Mouse (Mus musculus): ENCODE measurements around the gene Wapl.

Wapl gene

DNA sequence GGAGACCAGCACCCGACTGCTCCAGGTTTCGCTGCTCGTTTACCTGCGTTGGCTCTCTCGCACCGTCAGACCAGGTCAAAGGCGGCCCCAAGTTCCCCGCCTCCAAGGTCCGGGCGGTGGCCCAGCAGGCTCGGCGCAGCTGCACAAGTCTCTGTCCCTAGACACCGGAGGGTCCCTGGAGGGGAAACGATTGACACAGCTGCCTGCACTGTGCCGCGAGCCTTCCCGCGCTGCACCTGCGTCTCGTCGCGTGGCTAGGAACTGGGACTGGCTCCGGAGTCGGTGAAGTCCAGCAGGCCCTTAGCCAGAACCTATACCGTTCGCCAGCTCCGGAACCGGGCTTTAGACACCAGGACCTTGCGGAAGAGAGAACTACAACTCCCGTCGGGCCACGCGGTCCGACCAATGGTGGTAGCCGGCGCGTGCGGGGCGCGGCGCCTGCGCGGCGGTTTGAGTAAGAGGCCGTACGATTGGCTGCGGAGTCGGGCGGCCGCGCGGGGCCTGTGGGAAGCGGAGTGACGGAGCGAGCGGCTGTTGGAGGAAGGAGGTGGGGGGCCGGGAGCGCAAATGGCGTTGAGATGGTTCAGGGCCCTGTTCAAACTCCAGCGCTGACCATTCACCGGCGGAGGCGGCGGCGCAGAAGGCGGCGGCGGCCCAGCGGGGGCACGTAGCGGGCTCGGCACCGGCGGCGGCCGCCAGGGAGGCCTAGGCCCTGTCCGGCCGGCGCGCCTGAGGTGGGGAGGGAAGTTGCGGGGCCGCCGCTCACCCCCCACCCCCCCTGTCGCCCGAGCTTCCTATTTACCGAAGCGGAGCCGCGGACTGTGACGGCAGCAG is at the start of gene Wapl:
Gene Wapl (plus strand): TSS at position 534 of the 834 bp plus-strand sequence.
- DNase-seq: peak; percentile 97 to 98

- DNase-seq: no peak
These were observed 46.9 kb upstream of the Wapl start for GRCm38 (mm10) chr14:34626824-34627223.

- no peak for DNase-seq
These were observed 40.8 kb upstream of the Wapl start for GRCm38 (mm10) chr14:34632722-34633448.

- no peak for DNase-seq
These were observed 38.5 kb upstream of the Wapl start for GRCm38 (mm10) chr14:34635192-34635591.

- no peak for DNase-seq
These were observed 38.0 kb upstream of the Wapl start for GRCm38 (mm10) chr14:34635721-34636120.

- DNase-seq: no peak
These were observed 29.6 kb upstream of the Wapl start for GRCm38 (mm10) chr14:34644140-34644539.

GRCm38 (mm10) chr14:34647870-34648475 is 25.8 kb upstream of the Wapl start:
- no peak for DNase-seq

DNA sequence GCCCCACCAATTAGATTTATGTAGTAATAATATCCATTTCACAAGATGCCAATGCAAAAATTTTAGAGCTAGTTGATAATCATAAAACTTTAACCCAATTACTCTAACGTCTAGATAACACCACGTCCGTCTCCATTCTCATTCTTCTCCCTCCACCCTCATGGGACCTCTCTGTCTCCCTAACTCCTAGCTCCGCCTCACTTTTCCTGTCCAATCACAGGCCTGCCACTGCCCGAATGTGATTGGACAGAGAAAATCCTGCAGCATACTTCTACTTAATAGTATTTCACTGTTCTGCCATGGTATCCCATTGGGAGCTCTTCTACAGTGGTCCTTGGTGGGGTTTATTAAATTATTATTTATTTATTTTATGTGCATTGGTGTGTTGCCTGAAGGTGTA is 16.6 kb upstream of the Wapl start:
- no peak for DNase-seq

DNA sequence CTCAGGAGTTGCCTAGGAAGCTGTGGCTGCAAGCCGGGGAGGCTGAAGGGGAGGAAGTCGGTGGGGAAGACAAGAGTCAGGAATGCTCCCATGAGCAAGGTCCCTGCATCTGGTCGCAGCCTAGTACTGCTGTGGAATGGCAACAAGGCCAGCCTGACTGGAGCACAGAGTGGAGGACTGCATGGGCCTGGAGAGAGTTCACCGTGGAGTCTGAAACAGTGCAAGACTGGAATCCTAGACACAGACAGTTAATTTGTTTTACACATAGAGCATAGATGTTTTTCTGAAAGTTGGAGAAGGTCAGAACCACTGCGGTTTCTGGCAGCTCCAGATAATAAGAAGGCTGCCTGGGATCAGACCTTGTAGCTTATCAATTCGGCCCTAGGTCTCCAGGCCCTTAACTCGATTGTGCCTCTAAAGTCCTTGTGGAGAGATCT is 13.4 kb upstream of the Wapl start:
- peak in 1 of 2 experiments; percentile 26 for DNase-seq

DNA sequence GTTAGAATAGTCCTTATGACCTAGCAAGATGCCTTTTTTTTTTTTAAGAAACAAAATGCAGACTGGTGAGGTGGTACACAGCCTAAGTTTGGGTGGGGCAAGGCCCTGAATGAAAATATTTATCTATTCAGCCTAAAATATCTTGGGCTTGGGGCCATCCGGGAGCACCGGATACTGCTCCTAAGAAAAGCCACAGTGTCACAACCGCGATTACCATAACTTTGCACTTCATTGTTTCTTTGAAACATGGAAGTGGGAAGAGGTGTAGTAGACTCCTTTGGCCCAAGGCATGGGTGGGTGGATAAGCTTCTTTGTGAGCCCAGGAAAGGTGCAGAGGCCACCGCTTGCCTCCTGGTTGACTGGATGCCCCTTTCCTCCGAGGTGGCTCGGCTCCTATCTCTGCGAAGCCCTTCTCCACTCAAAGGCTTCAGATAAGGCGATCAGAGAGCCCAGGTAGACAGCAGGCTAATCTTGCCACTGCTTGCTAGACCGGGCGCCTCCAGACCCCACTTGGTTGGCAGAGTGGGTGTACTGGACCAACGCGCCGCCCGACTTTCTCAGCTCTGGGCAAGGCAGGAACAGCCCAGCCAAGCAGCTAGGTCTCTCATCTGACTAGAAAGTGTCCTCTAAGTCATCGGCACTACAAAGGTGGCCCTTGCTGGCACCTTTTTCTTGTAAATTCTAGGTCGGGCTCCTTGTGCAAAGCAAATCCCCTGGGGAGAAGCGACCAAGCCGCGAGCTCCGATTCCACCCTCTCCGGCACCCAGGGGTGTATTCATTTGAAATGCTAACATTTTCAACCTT is 12.7 kb upstream of the Wapl start:
- DNase-seq: peak in 1 of 2 experiments; percentile 23

DNA sequence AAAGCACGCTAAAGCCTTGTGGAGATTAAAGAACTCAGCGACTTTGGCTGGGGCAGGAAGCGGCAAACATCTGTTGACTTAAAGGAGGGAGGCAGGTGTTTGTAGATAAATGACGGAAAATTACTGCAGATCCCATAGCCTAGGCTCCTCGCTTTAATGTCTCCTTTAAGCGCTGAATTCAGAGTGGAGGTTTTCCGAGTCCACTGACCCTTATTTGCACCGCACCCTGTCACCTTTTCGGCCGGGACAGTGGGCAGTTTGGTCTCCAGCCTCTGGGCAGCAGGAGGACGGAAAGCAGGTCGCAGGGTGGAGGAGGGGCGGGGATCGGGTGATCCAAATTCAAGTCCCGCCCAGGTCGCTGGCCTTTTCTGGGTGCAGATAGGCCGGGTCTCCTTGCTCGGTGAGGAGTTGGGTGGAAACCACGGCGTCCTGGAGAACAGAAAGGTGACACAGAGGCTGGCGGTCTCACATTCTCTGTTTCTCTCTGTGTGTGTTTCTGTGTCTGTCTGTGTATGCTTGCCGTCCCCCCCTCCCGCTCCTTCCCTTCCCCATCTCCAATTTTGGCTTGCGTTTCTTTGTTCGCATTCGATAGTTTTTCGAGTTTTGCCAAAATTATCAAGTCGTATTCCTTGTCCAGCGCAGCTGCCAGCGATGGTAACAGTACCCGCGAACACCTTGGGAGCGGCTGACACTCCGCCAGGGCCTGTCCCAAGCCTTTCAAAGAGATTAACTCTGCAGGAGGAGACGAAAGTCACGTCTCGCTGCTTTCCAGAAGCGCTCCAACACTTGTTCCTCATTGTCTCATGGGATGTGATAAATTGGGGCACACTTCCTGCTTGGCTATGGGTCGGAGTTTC is 11.9 kb upstream of the Wapl start:
- DNase-seq: peak; percentile 65 to 68

DNA sequence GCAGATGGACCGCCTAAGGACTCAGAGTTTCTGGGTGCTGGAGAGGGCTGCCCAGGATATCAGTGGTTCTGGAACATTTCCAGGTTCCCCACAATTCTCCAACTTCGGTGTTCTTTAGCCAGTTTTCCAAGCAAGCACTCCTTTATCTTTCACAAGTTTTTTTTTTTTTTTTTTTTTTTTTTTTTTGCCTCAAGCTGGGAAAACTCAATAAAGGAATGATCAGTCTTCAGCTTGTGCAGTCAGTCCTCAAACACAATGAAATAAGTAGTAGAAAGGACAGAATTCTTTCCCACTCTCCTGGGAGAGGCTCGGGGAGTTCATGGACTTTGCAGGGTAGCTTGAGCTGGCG is 11.3 kb upstream of the Wapl start:
- no peak for DNase-seq

DNA sequence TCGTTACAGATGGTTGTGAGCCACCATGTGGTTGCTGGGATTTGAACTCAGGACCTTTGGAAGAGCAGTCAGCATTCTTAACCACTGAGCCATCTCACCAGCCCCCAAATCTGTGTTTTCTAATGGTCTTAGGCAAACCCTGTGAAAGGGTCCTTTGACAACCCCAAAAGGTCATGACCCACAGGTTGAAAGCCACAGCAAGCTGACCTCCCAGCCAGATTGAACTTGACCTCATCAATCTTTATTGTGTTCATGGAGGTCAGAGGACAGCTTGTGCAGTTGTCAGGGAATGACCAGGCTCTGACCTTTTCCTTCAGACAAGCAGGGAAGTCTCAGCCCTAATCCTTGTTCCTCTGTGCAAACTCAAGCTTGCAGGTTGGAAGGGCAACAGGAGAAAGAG is 10.3 kb upstream of the Wapl start:
- DNase-seq: no peak

GRCm38 (mm10) chr14:34669082-34669481 is 4.6 kb upstream of the Wapl start:
- DNase-seq: no peak

DNA sequence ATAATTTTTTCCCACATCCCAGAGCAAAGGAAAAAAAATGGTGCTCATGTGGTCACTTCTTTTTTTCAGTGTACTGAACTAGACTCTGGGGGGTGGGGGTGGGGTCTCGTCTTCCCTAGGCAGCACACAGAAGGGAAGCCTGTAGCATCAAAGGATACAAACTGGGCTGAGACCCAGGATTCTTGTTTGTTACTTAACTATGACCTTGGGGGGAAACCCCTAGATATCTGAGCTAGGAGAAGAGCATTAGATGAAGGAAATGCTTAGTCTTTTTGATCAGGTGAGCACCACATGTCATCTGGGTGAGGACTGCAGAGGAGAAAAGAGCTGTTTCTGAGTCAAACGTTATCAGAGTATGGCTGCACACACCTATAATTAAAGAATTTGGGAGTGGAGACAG is 3.5 kb upstream of the Wapl start:
- DNase-seq: no peak

GRCm38 (mm10) chr14:34674229-34674791 is 582 bp downstream of the Wapl start:
- DNase-seq: peak; percentile 59 to 66

DNA sequence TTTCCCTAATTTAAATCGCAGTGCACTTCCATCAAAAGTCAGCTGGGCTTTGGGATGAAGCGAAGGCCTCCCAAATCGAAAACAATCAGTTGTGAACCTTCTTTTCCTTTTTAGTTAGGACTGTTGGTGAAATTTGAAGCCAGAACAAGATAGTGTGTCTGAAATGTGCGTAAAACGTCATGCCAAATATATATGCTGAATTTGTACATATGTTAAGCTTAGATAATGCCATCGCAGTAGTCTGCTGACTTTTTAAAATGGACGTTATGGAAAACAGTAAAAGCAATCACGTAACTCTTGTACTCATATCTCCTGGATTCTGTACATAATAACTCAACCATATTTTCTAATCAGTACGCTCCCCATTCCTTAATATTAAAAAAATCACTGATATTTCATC is 1.2 kb downstream of the Wapl start:
- no peak for DNase-seq

- DNase-seq: no peak
These were observed 1.7 kb downstream of the Wapl start for GRCm38 (mm10) chr14:34675347-34675865.

DNA sequence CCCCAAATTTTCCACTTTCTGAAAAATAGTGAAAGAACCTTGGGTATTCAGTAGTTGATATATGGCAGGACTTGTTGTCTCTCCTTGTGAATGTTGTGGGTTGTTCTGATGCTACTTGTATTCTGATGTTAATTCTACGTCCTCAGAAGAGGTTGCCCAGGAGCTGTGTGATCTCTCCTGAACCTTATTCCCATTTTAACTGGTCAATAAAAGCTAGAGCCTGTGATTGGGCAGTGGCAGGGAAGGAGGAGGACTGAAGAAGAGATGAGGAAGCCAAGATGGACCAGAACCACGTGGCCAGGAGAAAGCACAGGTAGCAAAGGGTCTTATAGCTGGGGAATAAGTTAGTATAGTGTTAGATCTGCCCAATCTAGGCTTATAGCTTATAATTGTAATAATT is 7.1 kb downstream of the Wapl start:
- DNase-seq: no peak

DNA sequence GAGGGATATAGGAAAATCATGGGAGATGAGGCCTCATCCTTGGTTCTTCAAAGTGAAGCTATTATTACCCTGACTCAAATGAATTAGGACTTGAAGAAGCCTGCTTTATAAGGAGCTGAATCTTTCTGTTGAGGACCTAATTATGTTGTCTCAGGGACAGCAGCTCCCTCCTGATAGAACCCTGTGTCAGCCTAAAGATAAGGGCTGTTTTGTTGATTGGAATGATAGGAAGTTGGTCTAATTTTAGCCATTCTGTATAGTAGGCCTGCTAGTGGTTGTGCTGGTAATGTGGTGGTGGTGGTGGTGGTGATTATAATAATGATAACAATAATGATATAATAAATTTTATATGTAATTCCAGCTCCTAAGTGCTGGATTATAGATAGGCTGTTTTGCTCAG is 11.3 kb downstream of the Wapl start:
- DNase-seq: no peak

DNA sequence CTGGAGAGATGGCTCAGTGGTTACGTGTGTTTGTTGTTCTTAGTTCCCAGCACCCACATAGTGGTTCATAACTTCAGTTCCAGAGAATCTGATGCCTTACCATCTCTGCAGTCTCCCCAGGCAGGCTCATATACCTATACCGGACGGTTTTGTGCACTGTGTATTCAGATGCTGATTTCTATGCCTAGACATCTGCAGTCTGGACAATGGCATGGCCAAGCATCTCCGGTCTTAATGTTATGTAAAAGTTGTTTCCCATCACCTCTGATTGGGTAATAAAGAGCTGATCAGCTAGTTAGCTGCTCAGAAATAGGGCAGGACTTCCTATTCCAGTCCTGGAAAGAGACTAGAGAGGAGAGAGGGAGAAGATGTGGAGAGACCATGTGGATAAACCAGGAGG is 20.2 kb downstream of the Wapl start:
- DNase-seq: no peak
